Mouse (Mus musculus) layer of hippocampus, postnatal 25 days (tissue): Measurements from ENCODE around the gene Cfap52. TPM values are rescaled to one million over a fixed set of nuclear protein-coding genes. Genes with fewer than 3 reads are reported as not detected.
A peak's percentile ranks its signal among the peaks of the same experiment; 100 is the strongest.

Source experiments
- DNase-seq, 2 experiments: peaks; one replicate each; pipeline ENCODE4 v3.0.0; 2022; ENCODE audit warnings: mixed read lengths in 2 of 2, low spot score in 1 of 2; ENCODE audit errors: extremely low spot score in 1 of 2
- total RNA-seq, 2 experiments: library from RNA; stranded (reverse); gene quantifications; 2 replicates each; pipeline ENCODE4 v1.2.3; 2021

The Cfap52 gene
- total RNA-seq = under 1 TPM; 0.87 to 0.94 TPM

DNA sequence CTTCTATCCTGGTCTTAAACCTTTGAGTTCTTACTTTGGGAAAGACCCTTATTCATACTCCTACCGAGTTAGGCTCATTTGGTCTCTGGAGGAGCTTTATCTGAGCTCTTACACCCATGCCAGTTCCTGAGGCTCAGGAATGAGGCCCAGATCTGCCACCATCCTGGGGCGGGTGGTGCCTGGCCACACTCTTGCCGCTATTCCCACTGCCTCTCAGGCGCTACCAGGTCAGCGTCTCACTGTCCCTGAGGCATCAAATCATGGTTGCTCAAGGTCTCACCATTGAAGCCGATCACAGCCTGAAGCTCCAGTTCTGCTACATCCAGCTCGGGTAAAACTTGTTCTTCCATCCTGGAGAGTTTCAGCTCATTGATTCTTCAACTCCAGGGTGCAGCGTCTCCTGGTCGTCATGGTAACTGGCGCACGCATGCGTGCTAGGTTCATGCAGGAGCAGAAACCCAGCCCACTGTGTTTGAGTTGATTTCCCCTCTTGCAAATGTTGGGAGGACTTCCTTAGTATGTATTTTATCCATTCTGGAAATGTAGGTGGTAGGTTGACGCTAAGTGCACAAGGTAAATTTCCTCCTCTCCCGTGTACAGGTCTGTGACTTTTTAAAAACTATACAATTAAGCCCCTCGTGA, at the start of gene Cfap52:
TSS of gene Cfap52 (minus strand) at position 410 of the 642 bp plus-strand sequence.
- DNase-seq = peak; percentile 70 to 88

DNA sequence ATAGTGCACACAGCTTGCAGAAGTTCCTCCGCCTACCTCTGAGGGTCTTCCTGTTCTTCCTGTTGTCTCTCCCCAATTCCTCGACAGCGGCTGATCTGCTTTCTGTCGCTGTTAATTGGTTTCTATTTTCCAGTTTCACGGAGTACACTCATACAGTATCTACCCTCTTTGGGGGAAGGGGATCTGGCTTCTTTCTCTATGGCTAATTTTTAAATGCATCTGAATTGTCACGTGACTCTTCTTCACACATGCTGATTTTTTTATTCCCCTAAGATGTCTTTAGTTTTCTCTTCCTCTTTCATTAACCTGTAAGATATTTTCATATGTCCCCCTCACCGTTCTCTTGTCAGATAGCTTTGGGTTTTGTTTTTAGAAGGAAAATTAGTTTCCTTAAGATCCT, 46.8 kb upstream of the Cfap52 start:
- DNase-seq = no peak

- DNase-seq = no peak
Observed at GRCm38 (mm10) chr11:68009377-68009776, 43.9 kb upstream of the Cfap52 start.

DNA sequence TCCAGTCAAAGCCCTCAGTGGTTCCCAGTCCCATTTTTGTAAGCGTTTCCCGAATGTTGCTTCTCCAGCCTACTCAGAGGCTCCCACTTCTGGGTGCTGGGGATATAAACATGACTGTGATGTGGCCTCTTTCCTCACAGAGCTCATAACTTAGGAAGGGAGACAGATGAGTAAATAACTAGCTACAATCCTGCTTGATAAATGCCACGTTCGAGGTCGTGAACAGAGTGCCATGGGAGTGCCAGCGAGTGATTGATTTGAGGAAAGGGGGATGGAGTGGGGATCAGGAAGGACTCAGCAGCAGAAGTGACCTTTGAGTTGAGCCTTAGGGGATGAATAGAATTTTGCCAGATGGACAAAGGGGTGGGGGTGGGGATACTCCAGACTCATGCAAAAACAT, 42.2 kb upstream of the Cfap52 start:
- no peak for DNase-seq

- no peak for DNase-seq
Observed at GRCm38 (mm10) chr11:68006216-68006789, 40.9 kb upstream of the Cfap52 start.

DNA sequence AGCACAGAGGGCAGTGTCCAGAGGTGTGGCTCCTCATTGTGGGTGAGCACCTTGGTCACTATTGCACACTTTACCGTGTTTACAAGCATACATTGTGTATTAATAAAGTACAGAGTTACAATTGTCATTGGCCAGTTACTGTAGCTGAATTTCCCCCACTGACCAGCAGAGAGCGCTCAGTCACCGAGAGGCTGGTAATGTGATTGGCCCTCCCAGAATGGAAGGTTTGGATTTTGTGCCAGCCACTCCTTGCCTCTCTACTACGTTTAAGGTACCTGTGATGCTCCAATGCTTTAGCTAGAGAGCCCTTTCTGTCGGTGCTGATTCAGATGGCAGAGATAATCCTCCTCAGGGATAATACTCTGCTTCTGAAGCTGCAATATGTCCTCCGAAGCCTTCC, 38.7 kb upstream of the Cfap52 start:
- peak; percentile 68 to 85 for DNase-seq

- no peak for DNase-seq
Observed at GRCm38 (mm10) chr11:67999629-68000028, 34.2 kb upstream of the Cfap52 start.

DNA sequence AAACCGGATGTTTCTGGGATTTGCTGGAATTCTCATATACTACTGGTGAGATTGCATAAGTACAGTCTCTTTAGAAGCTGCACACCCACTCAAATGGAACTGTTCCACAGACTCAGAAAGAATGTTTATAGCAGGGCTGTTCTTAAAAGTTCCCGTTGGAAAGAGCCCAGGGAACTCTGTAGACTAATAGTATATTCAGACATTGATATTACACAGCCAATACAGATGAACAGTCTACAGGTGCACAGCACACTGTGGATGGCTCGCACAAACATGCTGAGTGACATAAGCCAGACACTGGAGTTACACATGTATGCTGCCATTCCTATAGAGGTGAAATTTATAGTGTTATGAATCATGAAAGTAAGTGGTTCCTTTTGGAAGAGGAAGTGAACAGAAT, 33.5 kb upstream of the Cfap52 start:
- no peak for DNase-seq

DNA sequence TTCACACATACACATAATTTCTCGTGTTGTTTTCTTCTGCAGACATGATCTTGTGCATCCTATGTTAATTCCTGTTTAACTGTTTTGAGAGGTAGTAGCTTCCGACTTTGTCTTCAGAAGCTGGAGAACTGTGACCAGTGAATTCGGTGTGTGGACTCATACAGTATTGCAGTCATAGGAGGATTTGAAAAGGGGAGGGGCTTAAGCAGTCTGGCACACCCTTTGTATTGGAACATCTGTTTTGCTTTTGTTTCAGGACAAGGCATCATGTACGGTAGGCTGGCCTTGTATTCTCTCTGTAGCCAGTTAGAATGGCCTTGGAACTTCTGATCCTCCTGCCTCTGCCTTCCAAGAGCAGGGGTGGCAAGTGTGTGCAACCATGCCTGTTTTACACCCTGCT, 30.5 kb upstream of the Cfap52 start:
- DNase-seq = no peak

- DNase-seq = no peak
Observed at GRCm38 (mm10) chr11:67991240-67991639, 25.8 kb upstream of the Cfap52 start.

- no peak for DNase-seq
Observed at GRCm38 (mm10) chr11:67983564-67983963, 18.1 kb upstream of the Cfap52 start.

DNA sequence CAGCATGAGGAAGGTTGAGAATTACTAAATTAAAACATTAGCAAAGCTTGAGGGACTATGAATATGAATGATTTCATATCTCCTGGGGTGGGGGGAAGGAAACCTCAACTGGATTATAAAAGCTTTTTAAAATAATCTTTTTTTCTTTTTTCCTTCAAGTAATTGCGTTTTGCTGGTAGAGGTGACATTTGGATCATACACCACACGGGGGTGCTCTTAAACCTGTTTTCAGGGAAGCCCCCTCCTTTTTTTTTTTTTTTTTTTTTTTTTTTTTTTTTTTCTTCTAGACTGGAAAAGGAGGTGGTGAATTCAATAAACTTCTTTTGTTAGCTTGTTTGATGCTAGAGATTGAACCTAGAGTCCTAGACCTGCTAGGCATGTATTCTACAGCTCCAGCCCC, 9.8 kb upstream of the Cfap52 start:
- DNase-seq = peak in 1 of 2 experiments; percentile 60

DNA sequence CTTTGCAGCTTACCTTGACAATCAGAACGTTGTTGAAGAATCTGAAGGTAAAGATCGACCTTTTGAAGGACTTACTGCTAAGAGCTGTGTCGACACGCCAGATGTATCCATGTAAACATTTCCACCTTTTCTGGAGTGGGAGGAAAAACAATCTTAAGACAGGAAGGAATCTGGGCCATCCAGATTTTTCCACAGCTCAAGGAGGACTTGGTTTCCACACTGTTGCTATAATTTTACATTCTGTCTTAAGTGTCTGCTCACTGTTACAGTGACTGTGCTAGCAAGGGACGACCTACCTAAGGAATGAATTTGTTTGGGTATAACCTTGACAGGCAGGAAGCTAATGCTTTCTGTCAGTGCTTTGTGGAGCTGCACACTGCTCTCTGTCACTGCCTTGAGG, 7.8 kb upstream of the Cfap52 start:
- DNase-seq = no peak

DNA sequence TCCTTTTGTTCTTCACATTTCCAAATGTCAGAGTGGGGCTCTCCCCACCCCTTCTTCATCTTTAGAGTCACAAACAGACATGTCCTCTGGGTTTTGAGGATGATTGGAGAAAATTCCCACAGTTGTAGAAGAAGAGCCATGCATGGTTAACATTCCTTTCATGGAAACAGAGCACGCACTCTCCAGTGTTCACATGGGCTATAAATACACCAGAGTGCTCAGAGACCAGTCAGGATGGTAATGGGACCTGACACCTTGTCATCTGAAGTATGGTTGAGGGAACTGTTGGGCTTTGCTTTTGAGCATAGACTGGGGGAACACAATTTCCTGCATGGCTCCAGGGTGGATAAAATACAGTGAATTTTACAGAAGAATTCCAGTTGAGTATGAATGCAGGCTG, 7.2 kb upstream of the Cfap52 start:
- no peak for DNase-seq

- no peak for DNase-seq
Observed at GRCm38 (mm10) chr11:67967831-67968230, 2.4 kb upstream of the Cfap52 start.

GRCm38 (mm10) chr11:67965905-67966878, 741 bp upstream of the Cfap52 start, which contains the start of gene Stx8:
Gene Stx8 (plus strand): TSS chr11:67966193.
- DNase-seq = peak; percentile 88 to 98

DNA sequence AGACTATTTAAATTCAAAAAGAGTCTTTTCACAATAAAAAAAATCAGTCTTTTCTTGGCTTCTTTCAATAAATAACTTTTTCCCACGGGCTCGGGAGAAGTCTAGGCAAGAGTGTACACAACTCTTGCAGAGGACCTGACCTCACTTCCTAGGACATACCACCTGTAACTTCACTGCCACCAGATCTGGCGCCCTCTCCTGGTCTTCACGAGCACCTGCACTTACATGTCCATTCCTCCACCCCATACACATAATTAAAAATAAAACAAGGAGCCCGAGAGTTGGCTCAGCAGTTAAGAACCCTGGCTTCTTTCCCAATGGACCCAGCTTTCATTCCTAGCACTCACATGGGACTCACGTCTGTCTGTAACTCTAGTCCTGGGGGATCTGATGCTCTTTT, 1.3 kb downstream of the Cfap52 start:
- DNase-seq = no peak

GRCm38 (mm10) chr11:67954413-67954812, 11.0 kb downstream of the Cfap52 start:
- no peak for DNase-seq

DNA sequence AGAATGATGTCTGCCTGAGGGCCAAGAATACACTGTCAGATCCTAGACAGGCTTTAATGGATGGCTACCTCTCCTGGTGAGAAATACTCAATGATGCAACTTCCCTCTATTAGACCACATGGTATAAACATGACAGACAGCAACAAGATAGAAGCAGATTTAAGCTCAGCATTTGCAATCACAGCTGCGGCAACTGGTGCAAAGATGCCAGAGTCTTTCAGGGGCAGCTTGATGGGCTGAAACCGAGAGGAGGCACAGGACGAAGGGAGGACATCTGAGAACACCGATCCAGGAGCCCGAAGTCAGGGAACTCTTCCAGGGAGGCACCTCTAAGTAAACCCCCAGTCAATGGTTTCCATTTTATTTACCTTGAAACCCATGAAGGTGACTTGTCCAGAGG, 11.8 kb downstream of the Cfap52 start:
- no peak for DNase-seq

GRCm38 (mm10) chr11:67949475-67949874, 16.0 kb downstream of the Cfap52 start:
- no peak for DNase-seq

DNA sequence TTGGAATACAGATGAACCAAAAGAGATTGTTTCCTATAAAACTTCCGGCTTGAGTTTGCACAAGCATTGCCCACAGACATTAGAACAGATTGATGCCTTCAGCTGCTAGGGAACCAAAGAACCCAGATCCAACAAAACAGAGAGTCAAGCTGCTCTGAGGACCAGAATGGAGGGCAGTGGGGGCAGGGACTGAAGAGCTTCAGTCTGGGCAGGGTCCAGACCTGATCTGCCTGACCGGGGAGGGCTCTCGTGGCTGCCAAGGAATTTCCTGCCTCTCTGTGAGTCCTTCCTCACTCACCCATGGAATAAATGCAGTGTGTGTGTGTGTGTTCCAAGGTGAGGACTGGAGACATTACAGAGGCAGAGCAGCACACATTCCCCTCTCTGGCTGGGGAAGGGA, 17.2 kb downstream of the Cfap52 start:
- no peak for DNase-seq
